In the genomic region with DNA sequence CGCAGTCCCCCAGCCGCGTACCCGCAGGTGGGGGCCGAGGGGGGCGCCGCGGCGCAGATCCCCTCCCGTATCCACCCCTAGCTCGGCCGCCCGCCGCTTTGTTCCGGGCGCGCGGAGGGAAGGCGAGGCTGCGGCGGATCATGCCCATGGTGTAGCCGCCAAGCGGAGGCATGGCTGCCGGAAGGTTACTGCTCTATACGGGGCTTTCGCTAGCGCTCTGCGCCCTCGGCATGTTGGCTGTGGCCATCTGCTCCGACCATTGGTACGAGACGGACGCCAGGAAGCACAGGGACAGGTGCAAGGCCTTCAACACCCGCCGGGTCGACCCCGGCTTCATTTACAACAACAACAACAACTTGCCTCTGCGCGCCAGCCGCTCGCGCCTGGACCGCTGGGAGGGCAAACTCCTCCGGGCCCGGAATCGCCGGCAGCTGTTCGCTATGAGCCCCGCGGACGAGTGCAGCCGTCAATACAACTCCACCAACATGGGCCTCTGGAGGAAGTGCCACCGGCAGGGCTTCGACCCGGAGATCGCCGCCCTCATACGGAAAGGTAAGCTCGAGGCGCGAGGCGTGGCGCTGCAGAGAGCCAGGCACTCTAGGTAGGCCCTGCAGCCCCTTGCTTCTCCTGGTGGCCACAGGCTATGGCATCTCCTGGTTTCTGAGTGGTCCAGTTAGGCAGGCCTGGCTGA, we compare ENCODE assay signal across 8 mouse cellular contexts. TPM values are rescaled to one million over a fixed set of nuclear protein-coding genes. Genes with fewer than 3 reads are reported as not detected.
DNase-seq lines count a peak whose midpoint lies in the region; ATAC-seq and TF ChIP-seq lines count a peak whose summit lies in the region.

A gene (plus strand): TSS at position 371 of the 691 bp plus-strand sequence.

- H3K9me3 ChIP-seq in intestine, postnatal 0 days (ENCODE audit: control insufficient read depth): no peaks in the 10 kb centered on the region
- no peaks in the 10 kb centered on the region for H3K9me3 ChIP-seq in limb, embryonic 12.5 days

- no peaks in the 10 kb centered on the region for H3K36me3 ChIP-seq in intestine, postnatal 0 days (ENCODE audit: control insufficient read depth, insufficient read depth)
- H3K36me3 ChIP-seq in limb, embryonic 12.5 days: no peaks in the 10 kb centered on the region

- no peak for TF ChIP-seq CTCF in intestine, postnatal 0 days (IDR thresholded peaks at IDR 0.05; ENCODE audit: low read depth)

- H3K4me3 ChIP-seq in intestine, postnatal 0 days (ENCODE audit: low read depth, low read length): peak within 1 kb of the TSS; percentile 51
- H3K4me3 ChIP-seq in limb, embryonic 12.5 days (replicated peaks): peak within 1 kb of the TSS; percentile 54

- H3K9ac ChIP-seq in intestine, postnatal 0 days (ENCODE audit: low read depth, low read length): no peak within 1 kb of the TSS
- H3K9ac ChIP-seq in limb, embryonic 12.5 days (replicated peaks): peak within 1 kb of the TSS; percentile 62

- no peaks in the 10 kb centered on the region for H3K4me1 ChIP-seq in intestine, postnatal 0 days (replicated peaks; ENCODE audit: control insufficient read depth, insufficient read depth, low read length)
- peaks cover 29% of the 10 kb centered on the region for H3K4me1 ChIP-seq in limb, embryonic 12.5 days (replicated peaks)

- DNase-seq in left cerebral cortex, adult 18-20 months (ENCODE audit: low spot score in 2 of 2): peak; percentile 36 to 46
- DNase-seq in left cerebral cortex, adult 11 months (ENCODE audit: low spot score): no peak
- DNase-seq in cerebellum, adult 9-10 months: peak; percentile 68
- peak; percentile 37 for DNase-seq in forelimb bud, embryonic 11.5 days (ENCODE audit: low read depth, low spot score)
- peak; percentile 66 for DNase-seq in retina, embryonic 14.5 days (ENCODE audit: low spot score)

- ATAC-seq in intestine, postnatal 0 days: no peak
- 0 out of 2 replicates have a peak, but pooled peaks have one; percentile 16 for ATAC-seq in limb, embryonic 12.5 days (ENCODE audit: insufficient number of reproducible peaks, insufficient read depth, low FRiP score, low TSS enrichment, low read depth)
- ATAC-seq in megakaryocyte-erythroid progenitor cell, adult 5-6 weeks (replicated peaks; ENCODE audit: low FRiP score, low TSS enrichment, poor library complexity, severe bottlenecking): no peak

- peaks cover 47% of the 10 kb centered on the region for H3K27me3 ChIP-seq in intestine, postnatal 0 days (replicated peaks; ENCODE audit: control insufficient read depth, insufficient read depth, low read length)
- H3K27me3 ChIP-seq in limb, embryonic 12.5 days: peaks cover 82% of the 10 kb centered on the region

- peak within 1 kb of the TSS; percentile 87 for H3K4me2 ChIP-seq in intestine, postnatal 0 days (replicated peaks; ENCODE audit: low read depth)
- H3K4me2 ChIP-seq in limb, embryonic 12.5 days: peak within 1 kb of the TSS; percentile 98

- 1% methylated on average over 63 of the region's 63 CpGs for WGBS in intestine, postnatal 0 days
- WGBS in limb, embryonic 12.5 days: under 1% methylated on average over 63 of the region's 63 CpGs

- no peak within 1 kb of the TSS for H3K27ac ChIP-seq in intestine, postnatal 0 days (ENCODE audit: low read depth, low read length)
- no peak within 1 kb of the TSS for H3K27ac ChIP-seq in limb, embryonic 12.5 days

RNA-seq across cellular contexts. Expression of the gene that starts here (rescaled TPM):
- 100 to 1,000 TPM; 193 to 222 TPM for total RNA-seq in left cerebral cortex, adult 18-20 months (2021)
- polyA plus RNA-seq in intestine, postnatal 0 days (2015; fragmentation: Nextera tagmentation; extraction: Ambion mirVana): 0.60 and 0.82 TPM in 2 replicates
- polyA plus RNA-seq in limb, embryonic 12.5 days (2016; fragmentation: Nextera tagmentation; extraction: Ambion mirVana): 1.6 and 1.8 TPM in 2 replicates
- total RNA-seq in megakaryocyte-erythroid progenitor cell, adult 5-6 weeks (2014; fragmentation: Nextera tagmentation): not detected in 2 replicates
- total RNA-seq in megakaryocyte-erythroid progenitor cell, adult 5-6 weeks (2017): not detected in 2 replicates

Comparison
In these comparisons a context has a peak if more than half of its experiments do, and no peak if none do; other contexts are left out.
1. RNA of the gene that starts here (total RNA-seq): 193 to 222 TPM in left cerebral cortex, adult 18-20 months; not detected in megakaryocyte-erythroid progenitor cell, adult 5-6 weeks; every median in the first group is over 100 times any median in the second.